Mouse (Mus musculus): ENCODE measurements around the gene Scgb2b17. TPM values are rescaled to one million over a fixed set of nuclear protein-coding genes. Genes with fewer than 3 reads are reported as not detected.
"Not testable (repeated sequence)": the region's sequence is repeated elsewhere in the genome, so short reads cannot be mapped to it uniquely, and the experiment has no call there.

The Scgb2b17 gene
- total RNA-seq (2014; fragmentation: Nextera tagmentation) (not detected in 2 replicates), total RNA-seq (2017) (not detected in 2 replicates)

DNA sequence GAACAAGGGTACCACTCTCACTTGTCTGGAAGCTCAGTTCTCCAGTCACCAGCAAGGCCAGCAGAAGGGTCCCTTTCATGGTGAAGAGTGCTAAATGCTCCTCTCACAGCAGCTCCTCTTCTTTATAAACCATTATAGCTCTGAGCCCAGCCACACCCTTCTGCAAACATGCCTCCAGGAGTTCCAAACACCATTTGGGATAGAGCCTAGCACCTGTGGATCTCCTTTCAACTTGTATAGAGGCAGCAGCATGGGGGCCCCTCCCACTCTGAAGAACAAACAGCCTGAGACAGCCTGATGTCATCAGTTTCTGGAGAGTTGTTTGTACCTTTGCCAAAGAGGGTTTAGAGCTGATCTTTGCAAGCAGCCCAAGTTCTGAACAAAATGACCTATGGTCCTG lies at the start of gene Scgb2b17:
Gene Scgb2b17 (minus strand): TSS at position 101 of the 400 bp plus-strand sequence.
- ATAC-seq (replicated peaks; ENCODE audit: poor library complexity, severe bottlenecking): not testable (repeated sequence)

DNA sequence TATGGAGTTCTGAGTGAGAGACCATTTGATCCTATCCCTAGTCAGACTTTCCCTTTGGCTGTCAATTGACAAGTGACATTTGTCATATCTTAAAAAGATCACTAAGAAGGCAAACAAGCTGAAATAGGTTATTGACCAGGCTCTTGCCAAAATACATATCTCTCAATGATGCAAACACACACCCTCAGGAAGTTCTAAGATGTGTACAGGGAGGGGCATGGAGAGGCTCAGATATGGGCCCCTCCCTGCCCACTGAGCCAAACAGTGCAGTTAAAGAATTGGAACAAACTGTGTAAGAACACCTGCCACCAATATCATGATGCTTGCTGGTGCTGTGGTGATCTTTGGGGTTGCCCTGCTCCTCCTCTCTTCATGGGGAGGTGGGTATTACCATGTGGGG lies 6.8 kb upstream of the Scgb2b17 start, which contains the start of gene Scgb1b17:
Gene Scgb1b17 (plus strand): TSS at position 301 of the 400 bp plus-strand sequence.
- not testable (repeated sequence) for ATAC-seq (replicated peaks; ENCODE audit: poor library complexity, severe bottlenecking)

Other genes starting within 250 kb of the Scgb2b17 start
- gene Scgb2b15, start 226.9 kb downstream of the Scgb2b17 start, total RNA-seq (2014; fragmentation: Nextera tagmentation): not detected in 2 replicates
- gene Scgb2b15, start 226.9 kb downstream of the Scgb2b17 start, total RNA-seq (2017): not detected in 2 replicates
- gene Scgb1b15, start 220.0 kb downstream of the Scgb2b17 start, total RNA-seq (2014; fragmentation: Nextera tagmentation): not detected in 2 replicates
- not detected in 2 replicates for gene Scgb1b15, start 220.0 kb downstream of the Scgb2b17 start, total RNA-seq (2017)
- gene Scgb1b17, start 6.9 kb upstream of the Scgb2b17 start, total RNA-seq (2014; fragmentation: Nextera tagmentation): not detected in 2 replicates
- not detected in 2 replicates for gene Scgb1b17, start 6.9 kb upstream of the Scgb2b17 start, total RNA-seq (2017)
- gene Scgb2b18, start 117.3 kb upstream of the Scgb2b17 start, total RNA-seq (2014; fragmentation: Nextera tagmentation): not detected in 2 replicates
- not detected in 2 replicates for gene Scgb2b18, start 117.3 kb upstream of the Scgb2b17 start, total RNA-seq (2017)
- gene Scgb1b18, start 129.0 kb upstream of the Scgb2b17 start, total RNA-seq (2014; fragmentation: Nextera tagmentation): not detected in 2 replicates
- not detected in 2 replicates for gene Scgb1b18, start 129.0 kb upstream of the Scgb2b17 start, total RNA-seq (2017)
- gene Scgb2b19, start 223.8 kb upstream of the Scgb2b17 start, total RNA-seq (2014; fragmentation: Nextera tagmentation): not detected in 2 replicates
- gene Scgb2b19, start 223.8 kb upstream of the Scgb2b17 start, total RNA-seq (2017): not detected in 2 replicates
- not detected in 2 replicates for gene Scgb1b19, start 230.7 kb upstream of the Scgb2b17 start, total RNA-seq (2014; fragmentation: Nextera tagmentation)
- not detected in 2 replicates for gene Scgb1b19, start 230.7 kb upstream of the Scgb2b17 start, total RNA-seq (2017)

Data from granulocyte monocyte progenitor cell, adult 5-6 weeks (primary cell).